Mouse (Mus musculus) midbrain, embryonic 11.5 days (tissue): ENCODE measurements at regions not wholly inside any gene's neighbourhood (a gene's known extent, or its start where the extent isn't known, plus 50 kb on each side); places are given as distances from the start of the nearest gene placed in this dataset.

Experiments
- ATAC-seq: fragments of 200-750 bp; cut with Nextera tagmentation; 2 replicates; pipeline ENCODE4 v1.8.0; 2017; ENCODE audit warnings: moderate TSS enrichment, moderate library complexity; ENCODE audit not compliant: low FRiP score
- DNase-seq: peaks from one replicate; pipeline ENCODE4 v3.0.0; 2015; ENCODE audit warnings: low spot score; ENCODE audit errors: missing footprints
- H3K27ac ChIP-seq: fragments of 300-500 bp; sonication (generic); 2 replicates; pipeline ENCODE4 v1.5.1; 2014; ENCODE audit warnings: low read depth, low read length
- H3K27me3 ChIP-seq: fragments of 300-500 bp; sonication (generic); 2 replicates; pipeline ENCODE4 v1.6.1; 2014; ENCODE audit warnings: mild to moderate bottlenecking, low read length, moderate library complexity, mixed read lengths; ENCODE audit not compliant: control insufficient read depth, insufficient read depth
- H3K36me3 ChIP-seq: fragments of 300-500 bp; sonication (generic); 2 replicates; pipeline ENCODE4 v1.6.1; 2014; ENCODE audit warnings: mild to moderate bottlenecking, low read length, moderate library complexity, mixed read lengths; ENCODE audit not compliant: control insufficient read depth, insufficient read depth
- H3K4me1 ChIP-seq: fragments of 300-500 bp; sonication (generic); 2 replicates; pipeline ENCODE4 v1.6.1; 2014; ENCODE audit warnings: low read length; ENCODE audit not compliant: control insufficient read depth, insufficient read depth
- H3K4me2 ChIP-seq: fragments of 300-500 bp; sonication (generic); 2 replicates; pipeline ENCODE4 v1.6.1; 2014; ENCODE audit warnings: mild to moderate bottlenecking, moderate library complexity
- H3K4me3 ChIP-seq: fragments of 300-500 bp; sonication (generic); 2 replicates; pipeline ENCODE4 v1.5.1; 2014; ENCODE audit warnings: low read depth, low read length
- H3K9ac ChIP-seq: fragments of 300-500 bp; sonication (generic); 2 replicates; pipeline ENCODE4 v1.6.1; 2014; ENCODE audit warnings: low read length
- H3K9me3 ChIP-seq: fragments of 300-500 bp; sonication (generic); 2 replicates; pipeline ENCODE4 v1.6.1; 2016; ENCODE audit warnings: low read length; ENCODE audit not compliant: control insufficient read depth
- WGBS: fragments of 180-500 bp; shearing (Covaris S2); extraction: QIAGEN DNeasy Blood & Tissue Kit; methylation state at CpG from one replicate; pipeline ENCODE4 v1.1.7; 2014; 5-methylcytosine and 5-hydroxymethylcytosine counted together

DNA sequence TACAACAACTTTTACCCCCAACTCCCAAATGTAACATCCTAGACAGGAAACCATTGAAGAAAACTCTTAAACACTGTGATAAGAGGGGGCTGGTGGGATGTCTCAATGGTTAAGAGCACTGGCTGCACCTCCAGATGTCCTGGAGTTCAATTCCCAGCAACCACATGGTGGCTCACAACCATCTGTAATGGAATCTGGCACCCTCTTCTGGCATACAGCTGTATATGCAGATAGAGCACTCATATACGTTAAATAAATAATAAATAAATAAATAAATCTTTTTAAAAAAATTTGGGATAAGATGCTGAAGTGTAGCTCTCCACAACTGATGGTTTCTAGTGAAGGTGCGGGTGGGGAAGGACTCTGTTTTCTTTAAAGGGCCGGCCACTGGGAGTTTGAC lies 69.3 kb downstream of the Kctd15 start:
- Histone ChIP-seq H3K27me3 (no peaks in the 10 kb centered on the region), H3K27ac (no peak overlapping the region), H3K9ac (no peak overlapping the region), H3K9me3 (no peaks in the 10 kb centered on the region; the same call in 1 of the 2 replicates), H3K4me3 (no peak overlapping the region), H3K4me2 (no peak overlapping the region), H3K4me1 (no peaks in the 10 kb centered on the region), H3K36me3 (no peaks in the 10 kb centered on the region)
- DNase-seq (peak; percentile 64), ATAC-seq (no peak)
- 90% methylated on average over 3 of the region's 3 CpGs for WGBS

DNA sequence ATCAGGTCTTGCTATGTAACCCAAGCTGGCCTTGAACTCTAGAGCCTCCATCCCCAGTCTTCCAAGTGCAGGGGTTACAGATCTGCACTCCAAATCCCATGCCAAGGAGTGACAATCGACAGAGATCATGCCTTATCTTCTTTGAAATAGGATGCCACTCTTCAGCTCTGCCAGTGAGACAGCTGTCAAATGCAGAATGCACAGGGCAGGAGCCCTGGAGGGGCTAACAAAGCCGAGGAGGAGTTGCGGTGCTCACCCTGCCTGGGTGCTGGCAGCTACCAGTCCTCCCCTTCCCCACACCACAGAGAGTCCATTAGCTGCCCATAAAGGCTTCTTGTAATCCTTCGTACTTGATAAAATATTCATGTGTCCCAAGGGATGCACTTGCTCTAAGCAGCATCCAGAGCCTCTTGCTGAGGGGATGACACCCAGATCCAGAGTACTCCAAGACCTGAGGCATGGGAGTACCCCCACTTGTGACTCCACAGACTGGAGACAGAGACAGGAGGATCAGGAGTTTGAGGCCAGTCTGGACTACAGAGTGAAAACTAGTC lies 71.1 kb downstream of the Kctd15 start:
- Histone ChIP-seq H3K4me2 (no peak overlapping the region), H3K27me3 (no peaks in the 10 kb centered on the region), H3K4me3 (no peak overlapping the region), H3K4me1 (no peaks in the 10 kb centered on the region), H3K27ac (no peak overlapping the region), H3K9ac (no peak overlapping the region), H3K9me3 (no peaks in the 10 kb centered on the region; the same call in 1 of the 2 replicates), H3K36me3 (no peaks in the 10 kb centered on the region)
- 69% methylated on average over 4 of the region's 4 CpGs for WGBS
- DNase-seq (peak; percentile 57), ATAC-seq (no peak)

DNA sequence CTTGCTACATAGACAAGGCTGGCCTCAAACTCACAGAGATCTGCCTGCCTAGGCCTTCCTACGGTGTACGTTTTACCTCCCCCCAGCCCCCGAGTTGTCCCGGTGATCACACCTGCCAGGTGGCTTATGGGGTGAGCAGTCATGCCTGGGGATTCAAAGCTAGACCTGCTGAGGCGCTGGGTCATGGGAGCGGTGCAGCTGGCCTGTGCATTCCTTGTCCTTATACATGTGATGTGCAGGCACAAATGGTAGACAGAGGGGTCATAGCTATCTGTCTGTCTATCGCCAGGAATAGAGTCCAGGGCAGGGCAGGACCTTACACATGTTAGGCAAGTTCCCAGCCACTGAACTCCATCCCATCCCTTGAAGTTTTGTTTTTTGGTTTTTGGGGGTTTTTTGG lies 71.7 kb downstream of the Kctd15 start:
- WGBS = 92% methylated on average over 7 of the region's 7 CpGs
- no peak overlapping the region for H3K4me3 ChIP-seq
- H3K27me3 ChIP-seq = no peaks in the 10 kb centered on the region
- H3K4me1 ChIP-seq = no peaks in the 10 kb centered on the region
- H3K36me3 ChIP-seq = no peaks in the 10 kb centered on the region
- no peaks in the 10 kb centered on the region; the same call in 1 of the 2 replicates for H3K9me3 ChIP-seq
- no peak for ATAC-seq
- no peak overlapping the region for H3K27ac ChIP-seq
- no peak overlapping the region for H3K9ac ChIP-seq
- no peak for DNase-seq
- H3K4me2 ChIP-seq = no peak overlapping the region

DNA sequence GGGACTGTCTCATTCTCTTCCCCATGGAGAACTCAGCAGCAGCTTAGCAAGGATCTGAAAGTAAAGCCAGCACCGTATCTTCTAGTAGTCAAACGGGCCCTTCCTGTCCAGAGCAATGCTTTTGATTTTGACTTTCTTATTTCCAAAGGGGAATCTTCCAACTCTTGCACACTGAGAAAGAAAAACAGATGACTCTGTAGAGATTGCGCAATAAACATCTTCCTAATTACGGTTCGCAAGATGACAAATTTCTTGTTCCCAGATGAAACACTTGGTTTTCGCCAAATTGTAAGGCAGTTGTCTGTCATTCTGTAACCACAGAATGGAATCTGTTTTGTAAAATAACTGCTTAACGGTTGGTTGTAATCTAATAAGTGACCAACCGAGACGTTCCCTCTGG lies 75.7 kb downstream of the Kctd15 start:
- Histone ChIP-seq H3K27ac (no peak overlapping the region), H3K9ac (no peak overlapping the region), H3K4me2 (no peak overlapping the region), H3K36me3 (no peaks in the 10 kb centered on the region), H3K9me3 (no peaks in the 10 kb centered on the region; the same call in 1 of the 2 replicates), H3K4me1 (no peaks in the 10 kb centered on the region), H3K27me3 (no peaks in the 10 kb centered on the region), H3K4me3 (no peak overlapping the region)
- no peak for ATAC-seq
- WGBS = 87% methylated on average over 9 of the region's 9 CpGs
- no peak for DNase-seq

DNA sequence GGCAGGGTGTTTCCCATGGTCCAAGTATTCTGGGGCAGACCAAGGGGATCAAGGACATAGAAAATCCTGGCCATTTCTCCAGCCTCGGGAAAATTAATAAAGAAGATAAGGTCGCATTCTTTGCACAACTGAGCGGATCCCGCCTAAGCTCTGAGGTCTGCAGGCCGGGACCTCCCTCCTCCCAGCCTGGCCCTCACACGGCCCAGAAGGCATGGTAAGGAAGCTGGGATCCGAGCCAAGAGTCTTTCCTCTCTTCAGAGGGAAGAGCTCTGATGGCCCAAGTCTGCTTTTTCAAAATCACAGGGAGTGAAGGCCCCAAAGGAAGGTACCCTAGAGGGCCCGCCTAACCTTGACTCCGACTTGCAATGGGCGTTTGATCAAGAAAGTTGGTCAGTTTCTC lies 85.2 kb downstream of the Kctd15 start:
- Histone ChIP-seq H3K27me3 (no peaks in the 10 kb centered on the region), H3K4me2 (peak overlapping the region; percentile 55), H3K27ac (peak overlapping the region; percentile 89; the same call in 1 of the 2 replicates), H3K36me3 (no peaks in the 10 kb centered on the region), H3K9ac (peak overlapping the region; percentile 50; the same call in 1 of the 2 replicates), H3K9me3 (no peaks in the 10 kb centered on the region), H3K4me1 (peaks cover 16% of the 10 kb centered on the region), H3K4me3 (no peak overlapping the region)
- ATAC-seq = 0 out of 2 replicates have a peak, but pooled peaks have one; percentile 0
- WGBS = 41% methylated on average over 10 of the region's 10 CpGs
- DNase-seq = peak; percentile 91

DNA sequence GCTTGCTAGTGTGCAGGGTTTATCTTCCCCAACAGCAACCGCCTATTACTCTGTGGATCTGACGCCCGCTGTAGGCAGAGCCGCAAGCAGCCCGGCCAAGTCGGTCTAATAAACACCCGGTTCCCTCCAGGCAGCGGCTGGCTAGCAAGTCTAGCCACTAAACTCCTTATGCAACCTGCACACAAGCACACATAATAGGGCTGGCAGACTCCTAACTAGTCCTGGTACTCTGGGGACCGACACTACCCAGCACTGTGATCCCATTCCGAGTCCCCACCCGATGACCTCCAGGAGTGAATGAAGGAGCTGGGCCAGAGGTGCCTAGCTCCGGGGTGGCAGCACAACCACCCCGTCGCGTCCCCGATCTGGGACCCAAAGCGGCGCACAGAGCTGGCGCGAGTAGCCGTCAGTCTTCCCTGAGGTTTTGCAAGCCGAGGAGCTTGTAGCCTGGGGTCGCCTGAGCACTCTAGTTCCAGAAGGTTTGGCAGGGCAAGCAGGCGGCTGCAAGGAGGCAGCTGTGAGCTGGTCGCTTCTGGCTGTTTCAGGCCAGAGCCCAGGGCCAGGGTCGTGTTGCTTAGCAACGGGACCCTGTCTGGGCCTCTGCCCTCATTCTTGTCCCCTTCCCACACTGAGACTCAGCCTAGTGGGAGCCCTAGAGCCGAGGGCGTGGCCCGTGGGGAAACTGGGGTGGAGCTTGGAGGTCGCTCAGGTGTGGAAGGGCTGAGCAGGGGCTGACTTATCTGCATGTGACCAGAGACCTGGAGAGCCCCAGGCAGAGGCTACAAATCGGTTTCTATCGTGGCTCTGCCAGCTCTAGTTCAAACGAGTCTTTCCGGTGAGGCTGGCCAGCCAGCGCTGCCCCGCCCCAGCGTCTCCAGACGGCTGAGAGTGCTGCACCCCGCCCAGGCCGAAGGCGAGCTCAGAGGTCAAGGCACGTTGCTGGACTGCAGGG lies 86.1 kb downstream of the Kctd15 start:
- Histone ChIP-seq H3K4me2 (peak overlapping the region; percentile 55), H3K4me1 (peaks cover 16% of the 10 kb centered on the region), H3K27ac (peak overlapping the region; percentile 89), H3K4me3 (peak overlapping the region; percentile 20), H3K27me3 (no peaks in the 10 kb centered on the region), H3K9ac (peak overlapping the region; percentile 50), H3K9me3 (no peaks in the 10 kb centered on the region), H3K36me3 (no peaks in the 10 kb centered on the region)
- ATAC-seq (peak; percentile 97), DNase-seq (peak; percentile 98)
- 2% methylated on average over 43 of the region's 43 CpGs for WGBS

DNA sequence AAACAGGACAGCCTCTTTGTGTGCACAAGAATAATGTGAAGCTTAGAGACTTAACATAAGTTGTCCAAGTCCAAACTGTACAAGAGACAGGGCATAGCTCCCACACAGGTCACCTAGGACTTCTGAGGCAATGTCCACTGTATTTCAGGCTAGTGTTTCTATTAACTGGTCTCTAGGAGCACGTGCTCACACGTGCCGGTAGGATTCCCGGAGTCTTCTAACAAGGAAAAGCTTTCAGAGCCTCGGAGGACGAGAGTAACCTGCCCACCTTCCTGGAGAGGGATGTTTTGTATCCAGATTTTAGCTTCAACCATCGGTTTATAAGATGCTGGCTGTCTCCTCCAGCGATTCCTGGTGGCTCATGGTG lies 86.8 kb downstream of the Kctd15 start:
- no peak for ATAC-seq
- no peak for DNase-seq
- Histone ChIP-seq H3K4me3 (peak overlapping the region; percentile 20; the same call in 1 of the 2 replicates), H3K9me3 (no peaks in the 10 kb centered on the region), H3K4me1 (peaks cover 16% of the 10 kb centered on the region), H3K27ac (peak overlapping the region; percentile 89), H3K27me3 (no peaks in the 10 kb centered on the region), H3K4me2 (peak overlapping the region; percentile 55), H3K9ac (peak overlapping the region; percentile 50), H3K36me3 (no peaks in the 10 kb centered on the region)
- 27% methylated on average over 8 of the region's 8 CpGs for WGBS

DNA sequence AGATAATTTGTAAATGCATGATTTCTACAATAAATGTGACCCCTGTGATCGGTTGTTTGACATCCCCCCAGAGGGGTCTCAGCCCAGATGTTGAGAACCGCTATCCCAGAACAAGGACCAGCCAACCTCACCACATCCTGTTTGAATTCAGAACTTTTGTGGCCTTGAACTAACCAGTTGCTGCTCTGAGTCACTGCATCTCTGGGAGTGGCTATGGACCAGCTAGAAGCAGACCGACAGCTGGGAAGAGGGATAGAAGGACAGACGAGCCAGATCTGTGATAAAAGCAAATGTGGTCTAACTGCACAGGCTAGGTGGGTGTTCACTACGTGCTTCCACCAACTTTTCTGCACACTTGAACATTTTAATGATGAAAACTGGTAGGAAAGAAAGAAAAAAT lies 89.0 kb downstream of the Kctd15 start:
- H3K4me2 ChIP-seq = no peak overlapping the region
- H3K4me3 ChIP-seq = no peak overlapping the region
- whole genome bisulfite sequencing = 81% methylated on average over 5 of the region's 5 CpGs
- H3K9ac ChIP-seq = no peak overlapping the region
- H3K36me3 ChIP-seq = no peaks in the 10 kb centered on the region
- H3K27me3 ChIP-seq = no peaks in the 10 kb centered on the region
- ATAC-seq (no peak), DNase-seq (peak; percentile 61)
- H3K4me1 ChIP-seq = peaks cover 16% of the 10 kb centered on the region
- H3K9me3 ChIP-seq = no peaks in the 10 kb centered on the region
- H3K27ac ChIP-seq = no peak overlapping the region

DNA sequence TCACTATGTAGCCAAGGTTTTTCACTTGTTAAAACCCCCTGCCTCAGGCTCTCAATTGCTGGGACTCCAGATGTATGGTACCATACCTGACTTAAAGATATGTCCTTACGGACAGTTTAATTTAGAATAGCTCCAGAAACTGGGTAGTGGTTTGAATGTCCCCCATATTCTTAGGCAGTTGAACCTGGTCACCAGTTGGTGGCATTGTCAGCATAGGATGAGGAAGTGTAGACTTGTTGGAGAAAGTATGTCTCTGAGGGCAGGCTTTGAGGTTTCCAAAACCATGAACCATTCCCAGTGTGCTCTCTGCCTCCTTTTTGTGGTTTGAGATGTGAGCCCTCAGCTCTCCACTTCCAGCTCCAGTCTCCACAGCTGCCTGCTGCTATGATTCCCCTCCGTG lies 94.4 kb downstream of the Kctd15 start:
- H3K9me3 ChIP-seq = no peaks in the 10 kb centered on the region
- no peaks in the 10 kb centered on the region for H3K36me3 ChIP-seq
- H3K4me2 ChIP-seq = no peak overlapping the region
- no peak overlapping the region for H3K9ac ChIP-seq
- no peak overlapping the region for H3K4me3 ChIP-seq
- no peaks in the 10 kb centered on the region for H3K4me1 ChIP-seq
- H3K27me3 ChIP-seq = no peaks in the 10 kb centered on the region
- no peak for ATAC-seq
- no peak for DNase-seq
- 81% methylated on average over 2 of the region's 2 CpGs for WGBS
- H3K27ac ChIP-seq = no peak overlapping the region
